Mouse (Mus musculus) embryonic facial prominence, embryonic 10.5 days (tissue): Measurements from ENCODE around the gene Arid3b. TPM values are rescaled to one million over a fixed set of nuclear protein-coding genes. Genes with fewer than 3 reads are reported as not detected.

Source experiments
- DNase-seq: peaks from one replicate; pipeline ENCODE4 v3.0.0-alpha.2; 2017; ENCODE audit warnings: low spot score
- H3K27ac ChIP-seq: fragments of 300-500 bp; sonication (generic); replicated peaks from 2 replicates; pipeline ENCODE4 v1.5.1; 2016; ENCODE audit warnings: mild to moderate bottlenecking
- H3K27me3 ChIP-seq: fragments of 300-500 bp; sonication (generic); replicated peaks from 2 replicates; pipeline ENCODE4 v1.6.1; 2016; ENCODE audit warnings: low read depth, mild to moderate bottlenecking; ENCODE audit not compliant: poor library complexity, severe bottlenecking
- H3K36me3 ChIP-seq: fragments of 300-500 bp; sonication (generic); replicated peaks from 2 replicates; pipeline ENCODE4 v1.6.1; 2016; ENCODE audit warnings: mild to moderate bottlenecking, moderate library complexity
- H3K4me1 ChIP-seq: fragments of 300-500 bp; sonication (generic); 2 replicates; pipeline ENCODE4 v1.6.1; 2016
- H3K4me3 ChIP-seq: fragments of 300-500 bp; sonication (generic); 2 replicates; pipeline ENCODE4 v1.5.1; 2016; ENCODE audit warnings: mild to moderate bottlenecking, moderate library complexity
- H3K9me3 ChIP-seq: fragments of 300-500 bp; sonication (generic); 2 replicates; pipeline ENCODE4 v1.6.1; 2016; ENCODE audit warnings: mild to moderate bottlenecking
- WGBS: fragments of 180-500 bp; shearing (Covaris S2); methylation state at CpG from one replicate; pipeline ENCODE4 v1.1.7; 2016; 5-methylcytosine and 5-hydroxymethylcytosine counted together
- polyA plus RNA-seq: library from polyadenylated mRNA; unstranded; fragments of >200 nt; fragmentation: Nextera tagmentation; extraction: Ambion mirVana; gene quantifications from 2 replicates; pipeline ENCODE4 v1.2.1, GENCODE M21; 2016

Arid3b gene
- polyA plus RNA-seq, 1 experiment from 2014 or later: 51.0 TPM

DNA sequence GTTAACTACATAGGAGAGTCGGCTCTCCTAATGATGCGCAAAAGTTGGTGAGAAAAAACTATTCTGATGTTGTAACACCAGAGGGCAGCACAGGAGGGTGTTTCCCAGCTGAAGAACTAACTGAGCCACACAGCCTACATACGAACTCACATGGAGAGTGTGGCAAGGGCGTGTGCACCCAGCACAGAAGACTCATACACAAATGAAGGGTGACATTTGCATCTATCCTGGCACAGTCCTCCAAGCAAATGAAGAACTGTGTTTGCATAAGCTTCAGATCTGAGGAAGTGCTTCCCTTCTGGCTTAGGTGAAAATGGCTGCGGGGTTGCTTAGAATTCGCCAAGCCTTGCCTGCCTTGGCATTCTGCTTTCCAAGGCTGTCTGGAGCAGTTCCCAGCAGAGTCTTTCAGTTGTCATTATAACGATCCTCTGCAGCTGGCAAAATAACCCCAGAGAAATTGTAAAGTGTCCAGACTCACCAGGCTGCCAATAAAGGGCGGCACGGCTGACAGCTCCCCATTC lies 25.4 kb upstream of the Arid3b start:
- no peak overlapping the region for H3K4me3 ChIP-seq
- H3K4me1 ChIP-seq: no peaks in the 10 kb centered on the region
- 53% methylated on average over 9 of the region's 9 CpGs for WGBS
- peak; percentile 35 for DNase-seq
- H3K9me3 ChIP-seq: no peaks in the 10 kb centered on the region
- H3K36me3 ChIP-seq: no peaks in the 10 kb centered on the region
- no peak overlapping the region for H3K27ac ChIP-seq
- H3K27me3 ChIP-seq: no peaks in the 10 kb centered on the region

DNA sequence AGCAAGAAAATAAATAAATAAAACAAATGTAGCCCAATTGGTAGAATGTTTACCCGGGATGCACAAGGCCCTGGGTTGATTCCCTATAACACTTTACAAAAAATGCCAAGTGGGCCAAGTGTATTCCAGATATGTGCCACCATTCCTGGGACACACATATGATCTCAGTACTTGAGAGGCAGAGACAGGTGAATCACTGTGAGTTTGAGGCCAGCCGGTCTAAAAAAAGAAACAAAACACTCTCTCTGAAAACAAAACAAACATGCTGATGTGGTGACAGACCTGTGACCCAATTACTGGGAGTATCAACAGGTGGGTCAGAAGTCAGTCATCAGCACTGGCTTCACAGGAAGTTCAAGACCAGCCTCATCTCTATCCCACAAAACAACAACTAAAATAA lies 19.9 kb upstream of the Arid3b start:
- no peaks in the 10 kb centered on the region for H3K9me3 ChIP-seq
- H3K4me1 ChIP-seq: no peaks in the 10 kb centered on the region
- H3K4me3 ChIP-seq: no peak overlapping the region
- no peaks in the 10 kb centered on the region for H3K36me3 ChIP-seq
- no peak overlapping the region for H3K27ac ChIP-seq
- no peaks in the 10 kb centered on the region for H3K27me3 ChIP-seq
- no peak for DNase-seq
- WGBS: 82% methylated on average over 2 of the region's 2 CpGs

DNA sequence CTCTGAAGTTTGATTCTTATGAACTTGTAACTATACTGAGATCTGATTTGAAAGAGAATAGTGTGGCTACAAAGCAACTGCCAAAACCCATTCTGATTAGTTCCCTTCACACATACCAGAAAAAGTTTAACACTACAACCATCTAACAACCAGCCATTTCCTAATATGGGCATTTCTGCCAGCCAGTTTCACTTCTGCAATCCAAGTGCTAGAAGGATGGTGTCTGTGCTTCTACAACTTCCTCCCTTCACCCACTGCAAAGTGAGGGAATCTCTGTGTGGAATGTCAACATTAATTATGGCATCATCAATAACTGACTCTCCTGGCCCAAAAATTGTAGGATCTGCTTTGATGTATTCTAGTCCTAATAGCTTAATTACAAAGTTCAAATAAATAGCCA lies 17.7 kb upstream of the Arid3b start:
- Histone ChIP-seq H3K27me3 (no peaks in the 10 kb centered on the region), H3K4me3 (no peak overlapping the region), H3K27ac (no peak overlapping the region), H3K9me3 (no peaks in the 10 kb centered on the region), H3K4me1 (no peaks in the 10 kb centered on the region), H3K36me3 (no peaks in the 10 kb centered on the region)
- no peak for DNase-seq

DNA sequence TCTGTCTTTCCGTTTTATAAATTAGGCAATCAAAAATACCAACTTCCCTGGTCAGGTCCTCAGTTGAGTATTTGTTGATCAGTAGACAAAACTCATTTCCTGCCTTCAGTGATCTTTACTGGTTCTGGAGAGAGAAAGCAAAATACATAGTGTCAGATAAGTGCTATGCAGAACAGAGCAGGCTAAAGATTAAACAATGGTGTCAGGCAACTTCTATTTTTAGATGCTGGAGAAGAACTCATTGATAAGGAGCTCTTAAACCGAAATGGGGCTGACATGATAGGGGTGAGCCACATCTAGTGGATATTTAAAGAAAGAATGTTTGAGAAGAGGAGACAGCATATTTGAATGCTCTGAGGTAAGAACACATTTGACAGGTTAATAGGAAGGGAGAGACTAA lies 2.4 kb upstream of the Arid3b start:
- no peak for DNase-seq
- 88% methylated on average over 2 of the region's 2 CpGs for WGBS
- Histone ChIP-seq H3K4me3 (no peak overlapping the region), H3K27me3 (no peaks in the 10 kb centered on the region; the same call in 1 of the 2 replicates), H3K4me1 (peaks cover 25% of the 10 kb centered on the region), H3K27ac (no peak overlapping the region), H3K9me3 (no peaks in the 10 kb centered on the region), H3K36me3 (no peaks in the 10 kb centered on the region)

DNA sequence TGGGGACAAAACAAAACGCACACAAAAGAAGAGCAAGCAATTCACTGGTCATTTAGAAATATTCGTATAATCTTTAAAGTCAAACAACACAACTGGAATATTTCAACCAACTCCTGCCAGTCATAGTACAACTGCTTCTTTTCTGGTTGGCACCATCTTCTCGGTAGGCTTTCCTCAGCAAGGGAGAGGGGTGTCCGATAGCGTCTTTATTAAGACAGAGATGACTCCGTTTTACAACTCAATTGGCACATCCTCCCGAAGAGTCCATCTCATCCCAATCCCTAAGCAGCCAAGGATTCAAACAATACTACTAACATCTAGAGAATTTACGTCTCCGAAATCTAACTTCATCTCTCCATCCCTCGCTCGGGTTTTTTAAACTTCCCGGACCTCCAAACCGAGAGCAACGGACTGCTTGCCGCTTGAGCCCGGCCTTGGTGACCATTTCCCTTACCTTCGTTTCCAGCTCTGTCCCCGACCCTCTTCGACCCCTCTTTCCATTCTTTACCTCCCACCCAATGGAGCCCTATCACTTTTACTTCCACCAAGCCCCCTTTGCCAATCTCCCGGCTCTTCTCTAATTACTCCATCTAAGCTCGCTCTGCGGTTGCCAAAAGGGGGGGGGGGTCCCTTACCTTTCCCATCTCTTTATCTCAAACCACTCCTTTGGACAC lies 615 bp downstream of the Arid3b start:
- H3K4me3 ChIP-seq: peak overlapping the region; percentile 91
- H3K9me3 ChIP-seq: no peaks in the 10 kb centered on the region
- WGBS: under 1% methylated on average over 22 of the region's 22 CpGs
- peaks cover 12% of the 10 kb centered on the region for H3K36me3 ChIP-seq
- H3K27ac ChIP-seq: peak overlapping the region; percentile 91
- DNase-seq: no peak
- H3K4me1 ChIP-seq: peaks cover 53% of the 10 kb centered on the region
- H3K27me3 ChIP-seq: no peaks in the 10 kb centered on the region; the same call in 1 of the 2 replicates

DNA sequence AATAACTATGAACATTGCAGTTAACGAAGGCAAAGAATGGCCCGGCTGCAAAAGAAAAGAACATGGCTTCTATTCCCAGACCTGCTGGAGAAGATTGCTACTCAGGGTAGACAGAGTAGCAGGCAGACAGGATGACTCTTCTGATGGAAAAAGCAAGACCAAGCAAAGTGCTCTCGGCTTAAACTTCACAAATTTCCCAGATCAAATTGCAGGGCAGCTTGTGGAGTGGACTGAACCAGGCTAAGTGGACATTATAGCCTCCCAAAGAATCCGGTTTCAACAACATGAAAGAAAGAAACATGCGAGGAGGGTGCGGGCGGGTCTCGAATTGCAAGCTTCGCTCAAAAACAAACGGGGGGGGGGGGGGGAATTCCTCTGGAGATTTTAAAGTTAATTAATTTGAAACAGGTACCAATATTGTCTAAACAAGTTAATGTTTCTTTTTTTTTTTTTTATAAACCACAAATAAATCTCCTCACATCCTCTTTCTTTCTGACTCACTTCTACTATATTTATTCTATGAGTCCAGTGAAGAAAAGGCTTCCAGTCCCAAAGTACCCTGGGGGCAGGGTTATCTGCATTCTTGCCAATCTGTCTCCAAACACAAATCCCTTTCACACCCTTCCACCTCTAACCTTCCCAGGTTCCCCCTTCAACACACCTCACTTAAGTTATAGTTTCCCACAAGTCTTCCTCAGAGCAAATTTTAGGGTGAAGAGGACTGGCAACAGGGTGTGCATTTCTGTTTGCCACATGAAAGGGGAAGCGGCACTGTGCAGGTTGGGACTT lies 1.8 kb downstream of the Arid3b start:
- 9% methylated on average over 11 of the region's 11 CpGs for WGBS
- DNase-seq: peak; percentile 47

DNA sequence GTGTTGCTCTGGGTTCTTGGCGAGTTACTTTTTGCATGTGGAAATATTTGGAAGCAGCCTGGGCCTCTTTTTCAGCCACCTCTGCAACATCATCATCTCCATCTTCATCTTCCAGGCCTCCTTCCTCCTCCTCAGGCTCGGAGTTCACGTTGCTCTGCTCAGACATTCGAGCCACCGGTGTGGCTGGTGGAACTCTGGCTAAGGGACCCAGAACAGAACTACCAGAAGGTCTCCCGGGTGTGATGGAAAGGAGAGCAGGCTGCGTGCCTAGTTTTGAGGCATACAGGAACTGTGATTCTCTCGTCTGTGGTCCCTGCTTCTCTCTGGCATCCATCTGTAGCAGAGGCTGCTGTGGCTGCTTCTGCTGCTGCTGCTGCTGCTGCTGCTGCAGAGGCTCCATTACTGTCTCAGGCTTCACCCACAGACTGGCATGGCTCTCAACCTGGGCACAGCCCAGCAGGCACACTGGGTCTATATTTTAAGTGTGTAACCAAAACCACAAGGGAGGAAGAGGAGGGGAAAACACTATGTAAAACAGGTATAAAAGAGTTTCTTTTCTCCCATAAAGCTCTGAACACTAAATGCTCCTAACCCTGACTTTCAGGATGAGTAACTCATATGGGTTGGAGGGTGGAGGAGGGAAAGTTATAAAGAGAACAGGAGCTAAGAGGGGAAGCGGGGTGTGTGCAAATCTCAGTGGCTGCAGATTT lies 2.7 kb downstream of the Arid3b start:
- H3K36me3 ChIP-seq: peaks cover 12% of the 10 kb centered on the region
- peak overlapping the region; percentile 91 for H3K4me3 ChIP-seq
- H3K4me1 ChIP-seq: peaks cover 73% of the 10 kb centered on the region
- peak overlapping the region; percentile 72 for H3K27ac ChIP-seq
- no peak for DNase-seq
- WGBS: 72% methylated on average over 9 of the region's 9 CpGs
- no peaks in the 10 kb centered on the region; the same call in 1 of the 2 replicates for H3K27me3 ChIP-seq
- H3K9me3 ChIP-seq: no peaks in the 10 kb centered on the region

More for the DNA sequence above, 1.8 kb downstream of the Arid3b start:
- peak overlapping the region; percentile 72 for H3K27ac ChIP-seq
- no peaks in the 10 kb centered on the region; the same call in 1 of the 2 replicates for H3K27me3 ChIP-seq
- H3K4me1 ChIP-seq: peaks cover 64% of the 10 kb centered on the region
- H3K36me3 ChIP-seq: peaks cover 12% of the 10 kb centered on the region
- no peaks in the 10 kb centered on the region for H3K9me3 ChIP-seq
- peak overlapping the region; percentile 91 for H3K4me3 ChIP-seq

DNA sequence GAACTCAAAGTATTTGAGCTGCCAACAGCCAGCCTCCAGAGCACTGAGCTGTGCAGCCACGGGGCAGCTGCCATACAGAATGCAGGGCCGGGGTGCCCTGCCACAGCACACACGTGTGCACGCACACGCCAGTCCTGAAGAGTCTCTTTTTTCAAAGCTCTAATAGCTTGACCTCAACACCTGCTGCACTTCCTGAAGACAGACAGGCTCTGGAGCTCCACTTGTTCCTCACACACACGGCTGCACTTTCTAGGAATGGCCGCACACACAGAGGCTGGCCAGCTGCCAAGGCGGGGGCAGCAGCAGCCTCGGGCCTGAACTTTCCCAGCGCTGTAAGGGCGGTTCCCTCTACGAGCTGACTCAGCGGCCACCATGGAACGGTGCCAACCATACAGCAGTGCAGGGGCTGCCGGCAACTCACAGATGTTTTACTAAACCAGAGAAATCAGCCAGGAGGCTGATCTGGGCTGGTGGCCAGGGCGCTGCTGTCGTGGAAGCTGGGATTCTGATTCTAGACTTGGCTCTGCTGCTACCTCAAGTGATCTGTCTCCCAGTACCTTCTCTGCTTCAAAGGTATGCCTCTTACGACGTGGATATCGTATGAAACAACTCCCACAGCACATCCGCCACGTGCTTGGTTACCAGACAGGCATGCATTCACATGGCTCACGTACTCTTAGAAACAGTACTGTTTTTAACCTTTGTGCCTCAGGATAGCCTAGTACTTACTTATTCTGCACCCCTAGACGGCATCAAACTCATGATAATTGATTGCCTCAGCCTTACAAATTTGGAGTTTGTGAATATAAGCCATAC lies 5.1 kb downstream of the Arid3b start:
- Histone ChIP-seq H3K36me3 (peaks cover 29% of the 10 kb centered on the region), H3K4me3 (peak overlapping the region; percentile 43), H3K27ac (peak overlapping the region; percentile 66; the same call in 1 of the 2 replicates), H3K27me3 (no peaks in the 10 kb centered on the region; the same call in 1 of the 2 replicates), H3K4me1 (peaks cover 77% of the 10 kb centered on the region), H3K9me3 (no peaks in the 10 kb centered on the region)
- 36% methylated on average over 24 of the region's 24 CpGs for WGBS
- peak; percentile 81 for DNase-seq

DNA sequence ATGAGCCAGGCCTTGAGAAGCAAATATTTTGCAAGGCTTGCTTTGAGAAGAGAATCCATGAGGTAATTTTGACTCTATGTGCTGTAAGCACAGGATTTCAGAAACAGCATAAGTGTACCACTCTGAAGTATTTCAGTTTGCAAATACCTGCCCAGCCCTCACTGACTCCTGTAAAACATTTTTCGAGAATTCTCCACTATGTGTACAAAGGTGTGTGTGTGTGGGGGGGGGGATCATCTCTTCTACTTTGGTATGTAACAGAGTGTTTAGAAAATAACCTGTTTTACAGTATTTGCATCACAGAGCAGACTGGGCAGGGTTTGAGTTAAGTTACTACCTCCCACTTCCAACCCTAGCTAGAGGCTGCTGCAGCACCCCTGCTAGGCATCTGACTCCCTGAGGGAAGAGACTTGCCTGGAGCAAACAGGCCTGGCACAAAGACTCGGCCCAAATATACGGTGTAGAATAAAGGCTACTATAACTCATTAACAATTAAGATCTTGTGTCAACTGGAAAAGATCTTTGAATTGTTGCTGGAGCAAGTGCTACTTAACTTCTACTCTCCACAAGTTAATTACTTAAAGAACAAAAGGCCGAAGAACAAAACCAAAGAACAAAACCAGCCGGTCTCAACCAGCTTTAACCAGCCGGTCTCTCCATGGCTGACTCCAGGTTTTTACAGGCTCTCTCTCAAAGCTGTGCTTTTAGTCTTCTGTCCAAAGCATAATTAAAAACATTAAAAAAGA lies 6.6 kb downstream of the Arid3b start:
- peak overlapping the region; percentile 66 for H3K27ac ChIP-seq
- H3K9me3 ChIP-seq: no peaks in the 10 kb centered on the region
- H3K27me3 ChIP-seq: no peaks in the 10 kb centered on the region; the same call in 1 of the 2 replicates
- DNase-seq: no peak
- H3K4me3 ChIP-seq: peak overlapping the region; percentile 43
- 28% methylated on average over 6 of the region's 6 CpGs for WGBS
- peaks cover 44% of the 10 kb centered on the region for H3K36me3 ChIP-seq
- peaks cover 68% of the 10 kb centered on the region for H3K4me1 ChIP-seq

DNA sequence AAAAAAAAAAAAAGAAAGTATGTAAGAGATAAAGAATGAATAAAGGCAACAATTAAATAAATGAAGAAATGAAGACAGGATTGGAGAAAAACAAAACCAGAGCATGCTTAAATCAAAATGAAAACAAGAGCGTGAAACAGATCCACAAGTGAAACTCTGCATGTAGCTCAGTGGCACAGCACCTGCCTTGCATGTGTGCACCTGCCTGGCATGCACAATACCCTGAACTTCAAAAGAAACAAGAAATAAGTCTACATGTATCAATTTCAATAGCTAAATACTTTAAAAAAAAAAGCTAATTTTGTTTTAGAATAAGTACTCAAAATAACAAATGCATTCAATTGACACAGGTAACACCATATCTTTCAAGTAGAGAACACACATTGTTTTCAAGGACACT lies 13.2 kb downstream of the Arid3b start:
- Histone ChIP-seq H3K4me3 (no peak overlapping the region), H3K27ac (no peak overlapping the region), H3K36me3 (peaks cover 35% of the 10 kb centered on the region), H3K9me3 (no peaks in the 10 kb centered on the region), H3K4me1 (peaks cover 45% of the 10 kb centered on the region), H3K27me3 (no peaks in the 10 kb centered on the region)
- DNase-seq: no peak
- 95% methylated on average over 1 of the region's 1 CpGs for WGBS

DNA sequence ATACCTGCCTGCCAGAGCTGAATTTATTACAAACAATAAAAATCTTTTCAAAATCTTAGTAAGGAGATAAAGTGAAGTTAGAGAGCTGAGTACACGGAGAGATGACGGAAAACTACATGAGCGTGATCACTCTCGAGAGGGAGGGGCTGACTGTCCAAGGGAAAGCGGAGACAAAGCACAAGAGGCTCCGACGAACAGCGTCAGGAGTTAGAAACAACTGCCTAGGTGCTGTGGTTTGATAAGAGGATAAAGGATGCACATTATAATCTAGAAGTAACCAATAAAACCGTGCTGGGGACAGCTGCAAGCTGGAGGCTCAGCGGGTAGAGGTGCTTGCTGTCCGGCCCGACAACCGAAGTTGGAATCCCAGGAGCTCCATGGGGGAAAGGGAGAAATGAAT lies 13.8 kb downstream of the Arid3b start:
- Histone ChIP-seq H3K27me3 (no peaks in the 10 kb centered on the region), H3K36me3 (peaks cover 32% of the 10 kb centered on the region), H3K4me1 (peaks cover 46% of the 10 kb centered on the region), H3K4me3 (no peak overlapping the region), H3K27ac (no peak overlapping the region), H3K9me3 (no peaks in the 10 kb centered on the region)
- WGBS: 75% methylated on average over 13 of the region's 13 CpGs
- DNase-seq: no peak
